Mouse (Mus musculus) lung, postnatal 36 days (tissue): ENCODE measurements around the gene Mthfd2.
"Not testable (repeated sequence)": the region's sequence is repeated elsewhere in the genome, so short reads cannot be mapped to it uniquely, and the experiment has no call there.

ENCODE experiments used
- DNase-seq: peaks from one replicate; pipeline ENCODE4 v3.0.0; 2022; ENCODE audit warnings: mixed read lengths

The Mthfd2 gene

DNA sequence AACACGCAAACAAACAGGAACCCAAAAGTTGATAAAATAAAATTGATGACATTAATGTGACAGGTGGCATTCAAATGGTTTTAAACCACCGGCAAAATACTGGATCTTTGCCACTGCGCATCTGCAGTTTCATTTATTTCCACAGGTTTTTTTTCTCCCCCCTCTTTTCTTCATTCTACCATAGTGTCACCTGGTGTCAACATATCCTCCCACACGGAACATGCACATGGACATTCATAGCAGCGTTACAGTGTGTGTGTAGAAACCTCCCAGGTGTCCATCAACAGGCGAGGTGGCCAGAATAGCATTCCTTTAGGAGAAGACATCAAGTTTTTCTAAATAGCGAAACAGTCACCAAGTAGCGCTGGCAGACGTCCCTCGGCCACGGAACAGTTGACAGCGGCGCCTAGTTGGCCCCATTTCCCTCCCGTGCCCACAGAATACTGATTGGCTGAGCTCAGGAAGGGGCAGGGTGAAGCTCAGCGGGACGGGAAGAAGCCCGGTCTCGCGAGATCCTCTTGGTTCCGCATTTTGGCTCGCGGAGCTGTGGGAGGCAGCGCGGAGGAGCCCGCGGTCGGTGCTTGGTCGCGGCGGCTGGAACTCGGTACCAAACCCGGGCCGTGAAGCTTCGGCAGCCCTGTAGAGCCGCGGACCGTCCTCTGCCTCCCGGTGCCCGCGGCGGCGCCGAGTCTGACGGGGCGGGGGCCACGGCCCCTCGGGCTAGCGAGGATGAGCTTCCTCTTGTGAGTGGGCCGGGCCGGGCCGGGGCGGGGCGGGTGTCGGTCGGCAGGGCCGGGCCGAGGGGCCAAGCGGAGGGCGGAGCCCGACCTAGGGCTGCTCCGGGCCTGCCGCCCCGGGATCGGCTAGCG is at the start of gene Mthfd2, which contains the start of gene Mob1a:
TSS of gene Mthfd2 (minus strand) at position 384 of the 869 bp plus-strand sequence.
TSS of gene Mob1a (plus strand) at position 492 of the 869 bp plus-strand sequence.
- peak; percentile 97 for DNase-seq

DNA sequence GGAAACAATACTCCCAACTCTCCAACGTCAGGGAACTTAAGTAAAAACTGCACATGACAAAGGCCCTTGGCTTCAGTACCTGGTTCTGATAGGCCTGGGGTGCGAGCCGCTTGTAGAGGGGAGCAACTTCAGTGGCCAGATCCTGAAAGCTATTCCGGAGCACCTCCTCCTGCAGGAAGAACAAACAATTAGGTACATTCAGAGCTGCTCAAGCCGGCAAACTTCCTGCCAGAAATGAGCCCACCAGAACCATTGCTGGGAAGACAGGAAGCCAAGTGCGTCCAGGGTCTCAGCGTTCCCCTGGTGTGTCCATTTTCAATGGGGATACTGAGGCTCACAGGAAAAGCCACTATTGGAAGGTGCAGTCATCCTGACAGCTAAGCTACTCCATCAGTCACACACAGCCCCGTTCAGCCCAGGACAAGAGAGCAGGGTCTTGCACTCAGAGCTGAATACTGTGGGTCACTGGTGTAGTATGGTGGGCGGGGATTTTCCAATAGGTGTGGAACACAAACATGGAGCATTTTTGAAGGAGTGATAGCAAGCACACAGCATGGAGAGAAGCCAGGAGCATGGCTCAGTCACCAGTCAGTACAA is 48.1 kb upstream of the Mthfd2 start:
- DNase-seq, result no peak

DNA sequence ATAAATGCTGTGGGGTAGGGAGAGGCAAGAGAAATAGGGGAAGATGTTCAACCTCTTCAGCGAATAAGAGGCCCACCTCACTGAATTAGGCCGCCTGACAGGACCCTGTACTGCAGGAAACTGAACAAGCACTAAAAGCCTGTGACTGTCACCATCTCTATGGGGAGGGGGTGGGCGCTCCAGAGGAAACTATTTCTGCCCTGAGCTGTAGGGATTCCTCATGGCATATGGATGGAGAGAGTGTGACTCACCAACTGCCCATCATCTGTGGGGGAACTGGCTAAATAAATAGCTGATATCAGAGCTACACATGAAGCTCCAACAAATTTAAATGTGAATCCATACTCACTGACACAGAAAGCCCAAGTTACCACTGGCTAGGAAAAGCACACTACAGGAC is 45.6 kb upstream of the Mthfd2 start:
- no peak for DNase-seq

DNA sequence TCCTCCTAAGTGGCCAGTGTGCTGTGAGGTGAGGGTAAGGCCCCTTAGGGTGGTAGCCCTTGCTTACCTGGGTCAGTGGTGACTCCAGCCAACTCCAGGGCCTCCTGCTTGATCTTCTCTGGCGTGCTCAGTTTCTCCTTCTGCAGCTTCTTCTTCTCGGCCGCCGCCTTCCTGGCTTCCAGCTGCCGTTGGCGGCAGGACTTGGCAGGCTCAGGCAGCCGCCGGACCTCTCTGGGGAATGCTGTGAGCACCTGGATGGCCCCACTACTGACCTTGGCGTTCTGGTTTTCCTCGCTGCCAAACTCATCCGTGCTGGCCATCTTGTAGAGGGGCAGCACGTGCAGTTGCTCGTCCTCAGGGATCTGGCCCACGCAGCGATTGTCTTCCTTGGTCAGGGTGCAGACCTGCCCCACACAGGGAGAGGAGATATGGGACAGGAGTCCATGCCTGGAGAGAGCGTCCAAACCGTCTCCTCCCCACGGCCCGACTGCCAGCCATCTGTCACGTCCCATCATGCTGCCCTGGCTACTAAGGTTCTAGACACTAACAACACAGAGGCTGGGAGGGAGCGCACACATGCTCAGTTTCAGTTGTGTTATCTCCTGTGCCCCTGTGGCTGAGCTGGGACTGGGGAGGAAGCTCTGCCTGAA is 44.7 kb upstream of the Mthfd2 start:
- DNase-seq, result no peak

DNA sequence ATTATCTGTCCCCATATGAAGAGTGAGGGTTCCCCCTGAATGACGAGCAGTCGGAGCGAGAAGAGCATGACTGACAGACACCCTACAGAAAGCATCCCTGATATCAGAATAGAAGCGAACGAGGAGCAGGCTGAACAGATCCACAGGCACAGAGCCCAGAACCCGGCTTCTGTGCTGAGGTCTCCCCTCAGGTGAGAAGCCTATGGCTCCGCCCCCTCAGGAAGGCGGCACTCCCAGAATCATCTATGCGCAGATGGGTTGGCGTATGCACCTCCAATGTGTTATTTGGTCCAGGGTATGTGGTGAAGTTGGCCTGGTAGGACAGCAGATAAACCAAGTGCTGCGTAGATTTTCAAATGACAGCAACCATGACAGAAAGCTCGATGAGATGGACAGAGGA is 37.4 kb upstream of the Mthfd2 start:
- DNase-seq, result no peak

DNA sequence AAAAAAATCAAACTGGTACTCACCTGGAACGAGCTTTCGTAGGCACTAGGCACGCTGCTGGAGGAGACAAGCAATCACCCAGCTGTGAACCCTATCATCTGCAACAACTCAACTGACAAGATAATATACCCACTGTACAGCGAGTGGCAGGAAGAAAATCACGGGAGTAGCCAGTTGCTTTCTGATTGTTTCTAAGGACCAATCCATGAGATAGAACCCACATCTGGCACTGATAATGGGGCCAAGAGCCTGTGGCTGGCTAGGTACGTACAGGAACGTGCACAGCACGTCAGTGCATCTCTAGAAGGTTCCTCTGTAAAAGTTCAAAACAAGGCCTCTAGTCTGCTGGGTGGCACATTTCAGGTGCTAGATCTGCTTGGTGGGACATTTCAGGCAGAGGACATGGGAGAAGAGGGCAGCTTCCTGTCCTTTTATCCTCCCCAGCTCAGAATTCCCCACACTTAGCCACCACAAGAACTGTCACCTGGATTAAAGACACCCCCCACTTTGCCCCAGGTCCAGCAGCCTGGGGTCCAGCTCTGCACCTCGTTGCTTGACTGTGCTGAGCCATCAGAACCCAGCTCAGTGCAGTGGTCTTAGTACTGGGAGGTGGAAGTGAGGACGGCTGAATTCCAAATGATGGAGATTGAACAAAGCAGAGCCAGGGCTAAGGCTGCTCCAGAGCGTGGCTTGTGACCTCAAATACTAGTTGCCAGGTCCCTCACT is 36.0 kb upstream of the Mthfd2 start:
- DNase-seq, result no peak

DNA sequence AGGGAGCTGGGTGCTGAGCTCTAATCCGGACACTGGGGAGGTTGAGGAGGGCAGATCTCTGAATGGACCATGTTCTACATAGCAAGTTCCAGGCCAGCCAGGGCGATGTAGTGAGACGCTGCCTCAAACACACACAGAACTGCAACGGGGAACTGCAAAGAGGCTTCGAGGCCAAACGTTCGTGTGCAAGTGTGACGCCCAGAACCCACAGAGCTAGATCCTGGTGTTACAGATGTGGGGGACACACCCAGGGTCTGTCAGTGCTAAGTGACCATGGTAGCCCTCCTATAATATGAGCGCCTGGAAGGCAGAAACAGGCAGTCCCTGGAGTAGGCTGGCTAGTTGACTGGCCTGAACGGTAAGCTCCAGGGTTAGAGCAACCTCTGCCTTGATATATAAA is 31.7 kb upstream of the Mthfd2 start:
- no peak for DNase-seq

DNA sequence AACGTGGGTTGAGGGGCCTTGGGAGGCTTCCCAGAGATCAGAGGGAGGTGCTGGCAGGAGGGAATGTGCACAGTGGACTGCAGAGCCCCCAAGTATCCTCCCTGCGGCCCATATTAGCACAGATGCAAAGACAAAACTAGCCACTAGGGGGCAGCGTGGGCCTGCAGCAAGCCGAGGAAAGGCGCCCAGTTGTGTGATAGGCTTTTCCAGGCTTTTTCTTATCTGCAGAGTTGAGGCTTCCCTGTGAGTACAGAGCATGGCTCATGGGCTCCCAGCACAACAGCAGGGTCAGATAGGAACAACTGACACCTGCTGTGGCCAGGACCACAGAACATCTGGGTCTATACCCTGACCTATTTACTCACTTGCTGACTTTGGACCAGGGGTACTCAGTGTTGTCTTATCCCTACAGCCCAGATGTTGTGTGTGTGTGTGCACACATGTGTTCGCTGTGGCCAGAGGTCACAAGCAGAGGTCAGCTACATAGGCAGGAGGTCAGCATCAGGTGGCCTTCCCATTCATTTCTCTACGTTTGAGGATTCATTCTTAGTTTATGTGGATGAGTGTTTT is 30.9 kb upstream of the Mthfd2 start:
- DNase-seq, result peak; percentile 88

DNA sequence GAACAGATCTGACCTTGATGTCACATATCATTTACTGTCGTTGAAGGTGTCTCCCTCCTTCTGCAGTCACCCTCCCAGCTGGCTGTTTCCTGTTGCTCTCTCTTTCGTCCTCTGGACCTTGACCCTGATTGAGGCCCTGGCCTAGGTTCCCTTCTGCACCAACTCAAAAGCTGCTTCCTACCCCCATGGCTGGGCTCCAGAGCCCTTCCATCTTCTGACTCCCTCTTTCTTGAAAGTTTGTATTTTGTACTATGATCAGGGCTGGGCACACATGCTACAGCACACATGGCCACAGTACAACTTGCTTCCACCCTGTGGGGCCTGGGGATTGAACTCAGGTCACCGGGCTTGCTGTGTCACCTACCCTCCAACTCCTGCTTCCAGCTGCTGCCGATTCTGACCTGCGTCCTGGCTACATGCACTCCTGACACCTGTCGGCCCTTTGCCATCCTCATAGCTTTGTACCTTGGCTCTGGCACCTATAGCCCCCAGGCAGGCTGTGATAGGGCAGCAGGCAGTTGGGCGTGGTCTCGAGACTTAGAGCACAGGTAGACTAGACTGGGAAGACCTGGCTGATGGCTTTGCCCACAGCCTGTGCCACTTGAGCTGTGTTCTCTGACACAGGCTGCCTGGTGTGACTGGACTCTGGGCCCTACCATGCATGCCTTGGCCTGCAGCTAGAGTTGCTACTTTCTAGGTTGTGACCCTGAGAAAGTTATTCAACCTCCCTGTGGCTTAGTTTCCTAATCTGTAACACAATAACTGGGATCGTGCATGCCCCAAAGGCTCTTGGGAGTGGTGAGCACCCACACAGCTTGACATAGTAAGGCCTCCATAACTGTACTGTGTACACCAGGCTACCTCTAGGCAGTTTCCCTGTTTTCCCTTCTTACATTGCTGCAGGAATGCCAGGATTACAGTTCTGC is 29.4 kb upstream of the Mthfd2 start:
- no peak for DNase-seq

DNA sequence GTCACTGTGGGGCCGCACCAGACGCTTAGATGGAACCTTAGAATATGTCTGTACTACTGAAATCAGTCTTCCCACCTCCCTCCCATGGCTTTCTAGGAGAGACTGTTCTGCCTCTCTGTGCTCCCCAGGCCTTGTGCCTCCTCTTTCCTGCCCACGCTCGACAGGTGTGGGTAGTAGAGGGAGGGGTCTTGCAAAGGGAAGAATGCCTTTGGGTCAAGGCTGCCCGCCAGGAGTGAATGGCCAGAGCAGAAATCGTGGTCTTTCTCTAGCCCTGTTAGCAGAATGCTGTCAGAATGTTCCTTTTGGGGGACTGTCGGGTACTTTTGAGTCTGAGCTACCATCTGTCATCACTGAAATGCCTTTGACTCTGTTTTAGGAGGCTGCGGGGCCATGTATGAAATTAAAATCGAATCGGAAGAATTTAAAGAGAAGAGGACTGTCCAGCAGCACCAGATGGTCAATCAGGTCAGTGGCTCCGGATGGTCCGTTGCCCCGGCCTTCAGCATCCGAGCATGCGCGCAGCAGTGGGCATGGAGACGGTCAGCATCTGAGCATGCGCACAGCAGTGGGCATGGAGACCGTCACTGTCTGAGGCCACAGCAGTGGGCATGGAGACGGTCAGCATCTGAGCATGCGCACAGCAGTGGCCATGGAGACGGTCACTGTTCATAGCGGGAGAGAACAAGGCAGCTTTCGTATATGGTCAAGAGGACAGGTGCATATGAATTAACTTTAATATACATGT is 27.1 kb upstream of the Mthfd2 start:
- DNase-seq, result no peak

DNA sequence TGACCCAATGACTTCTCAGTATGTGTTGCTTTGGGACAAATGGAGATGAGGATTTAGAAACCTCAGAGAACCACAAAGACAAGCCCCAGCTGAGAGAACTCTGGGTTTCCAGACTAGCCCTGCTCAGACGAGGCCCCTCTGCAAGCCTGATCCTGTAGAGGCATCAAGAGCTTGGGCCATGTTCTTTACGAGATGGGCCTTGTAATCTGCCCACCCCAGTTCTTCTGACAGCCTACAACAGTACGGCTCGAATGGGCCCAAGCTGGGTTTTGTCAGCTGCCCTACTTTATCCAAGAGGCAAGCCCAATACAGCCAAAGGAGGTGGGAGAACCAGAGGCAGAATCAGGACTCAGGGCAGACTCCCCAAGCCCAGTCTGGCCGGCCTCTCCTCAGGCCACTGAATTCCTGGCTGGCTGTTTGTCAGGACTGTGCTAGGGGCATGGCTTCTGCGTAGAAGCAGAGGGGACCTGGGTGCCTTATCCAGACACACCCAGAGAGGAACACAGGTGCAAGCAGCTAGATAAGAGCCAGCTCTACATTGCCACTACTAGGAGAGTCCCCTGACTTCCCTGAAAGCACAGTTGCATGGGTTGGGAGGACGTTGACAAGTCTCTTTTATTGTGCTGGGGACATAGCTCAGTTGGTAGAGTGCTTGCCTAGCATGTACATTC is 25.9 kb upstream of the Mthfd2 start:
- DNase-seq, result no peak

DNA sequence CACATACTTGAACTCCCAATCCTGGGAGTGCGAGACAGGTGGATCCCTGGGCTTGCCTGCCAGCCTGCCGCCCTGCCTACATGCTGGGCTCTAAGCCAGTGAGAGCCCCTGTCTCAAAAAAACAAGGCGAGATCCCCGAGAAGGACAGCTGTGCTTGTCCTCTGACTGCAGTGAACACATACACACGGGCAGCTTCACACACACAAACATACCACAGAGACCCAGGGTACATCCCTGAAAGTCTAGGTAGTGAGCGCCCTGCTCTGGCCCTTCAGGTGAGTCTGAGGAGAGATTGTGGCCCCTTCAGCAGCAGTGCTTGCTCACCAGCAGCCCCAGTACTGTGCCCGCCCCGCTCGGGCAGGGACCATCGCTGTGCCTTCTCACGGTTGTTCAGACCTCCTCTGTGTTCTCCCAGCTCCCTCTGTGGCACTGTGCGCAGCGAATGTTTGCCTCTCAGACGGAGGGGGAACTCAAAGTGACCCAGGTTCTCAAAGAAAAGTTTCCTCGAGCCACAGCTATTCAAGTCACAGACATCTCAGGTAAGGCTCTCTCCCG is 25.2 kb upstream of the Mthfd2 start:
- DNase-seq, result no peak

DNA sequence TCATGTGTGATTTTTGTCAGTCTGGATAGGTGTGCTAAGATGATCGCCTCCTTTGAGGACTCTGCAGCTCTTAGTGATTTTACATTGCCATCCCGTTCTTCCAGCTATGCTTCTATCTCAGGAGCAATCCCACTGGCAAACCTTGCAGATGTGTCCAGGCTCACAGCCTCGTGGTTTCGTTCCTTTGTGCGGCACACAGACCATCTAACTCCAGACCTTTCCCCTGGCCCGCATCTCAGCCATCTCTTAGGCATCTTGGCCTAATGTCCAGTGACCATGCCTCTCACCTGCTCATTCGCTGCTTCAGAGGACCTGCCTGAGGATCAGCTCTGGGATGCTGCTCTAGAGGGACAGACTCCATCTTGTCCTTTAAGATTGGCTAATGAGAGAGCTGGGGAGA is 24.5 kb upstream of the Mthfd2 start:
- no peak for DNase-seq

DNA sequence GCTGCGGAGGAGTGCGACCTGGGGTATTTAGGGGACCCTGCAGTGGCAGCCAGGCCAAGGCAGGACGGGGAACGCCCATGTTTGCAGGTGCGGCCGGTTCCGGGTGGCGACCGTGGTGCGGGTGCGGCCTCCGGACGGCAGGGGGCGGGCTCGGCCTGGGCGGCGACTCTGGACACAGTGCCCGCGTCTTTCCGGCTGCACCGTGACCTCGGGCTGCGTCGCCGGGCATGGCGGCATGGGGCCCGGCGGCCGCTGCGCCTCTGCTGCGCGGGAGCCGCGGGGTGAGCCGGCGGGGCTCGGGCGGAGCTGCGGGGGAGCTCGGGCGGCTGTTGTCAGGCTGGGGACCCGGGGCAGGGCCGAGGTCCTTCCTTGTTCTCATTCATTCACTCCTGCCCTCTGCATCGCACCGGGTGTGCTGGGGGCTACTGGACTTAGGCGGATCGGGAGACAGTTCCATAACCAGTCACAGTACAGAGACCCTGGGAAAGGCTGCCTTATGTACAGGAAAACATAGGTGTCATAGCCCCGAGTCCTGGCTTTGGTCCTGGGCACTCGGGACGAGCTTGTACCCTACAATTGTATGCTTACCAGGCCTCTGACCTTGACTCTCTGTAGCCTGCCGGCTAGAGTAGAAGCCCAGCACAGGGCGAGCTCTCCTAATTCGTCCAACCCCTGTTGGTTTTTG is 23.7 kb upstream of the Mthfd2 start:
- peak; percentile 91 for DNase-seq

DNA sequence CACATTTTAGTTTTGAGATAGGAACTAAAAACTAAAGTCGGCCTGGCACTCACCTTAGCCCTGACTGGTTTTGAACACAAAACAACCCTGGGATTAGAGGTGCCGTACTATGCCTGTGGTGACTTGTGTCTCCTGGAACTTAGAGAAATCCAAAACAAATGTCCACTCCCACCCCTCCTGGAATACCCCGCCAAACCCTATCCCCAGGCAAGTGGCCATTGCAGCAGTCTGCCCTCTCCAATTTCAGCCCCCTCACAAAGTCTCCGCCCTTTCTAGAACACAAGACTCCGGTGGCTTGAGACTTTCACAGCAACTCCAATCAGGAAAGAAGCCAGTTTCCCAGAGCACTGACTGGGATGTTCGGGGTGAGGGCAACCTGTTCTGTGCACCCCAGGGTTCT is 23.2 kb upstream of the Mthfd2 start, which contains the start of gene Bola3:
TSS of gene Bola3 (plus strand) at position 275 of the 400 bp plus-strand sequence.
- DNase-seq, result no peak

DNA sequence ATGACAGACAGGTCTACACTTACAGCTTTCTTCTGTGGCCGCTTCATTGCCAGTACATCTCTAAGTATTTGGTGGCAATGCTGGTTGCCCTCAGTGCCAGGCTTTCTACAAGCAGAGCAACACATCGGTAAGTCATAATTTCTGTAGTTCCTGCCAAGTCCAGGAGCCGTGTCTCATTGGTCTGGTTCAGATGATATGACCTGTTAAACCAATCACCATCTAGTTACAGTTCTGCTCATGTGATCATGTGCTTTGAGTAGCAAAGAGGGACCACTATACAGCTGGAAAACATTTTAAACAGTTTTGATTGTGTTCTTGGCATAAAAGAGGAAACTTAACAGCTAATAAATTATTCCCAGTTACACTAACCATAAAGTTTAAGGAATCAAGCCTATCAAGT is 22.2 kb upstream of the Mthfd2 start:
- DNase-seq, result no peak

DNA sequence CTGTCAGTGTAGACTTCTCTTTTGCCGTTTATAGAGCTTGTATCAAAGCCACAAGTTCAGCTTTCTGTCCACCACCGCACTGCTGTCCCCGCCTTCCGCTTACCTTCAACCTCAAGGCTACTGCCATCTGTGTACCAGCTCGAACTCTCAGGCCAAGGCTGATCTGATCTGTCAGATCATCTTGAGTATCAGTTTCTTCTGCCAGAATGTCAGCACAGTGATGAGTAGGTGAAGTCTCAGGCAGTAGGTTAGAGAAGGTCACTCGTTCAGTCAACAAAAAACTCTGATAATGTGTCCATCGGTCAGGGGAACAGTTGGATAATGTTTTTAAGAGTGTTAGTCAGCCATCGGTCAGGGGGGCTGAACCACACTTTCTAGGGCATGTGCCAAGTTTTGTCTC is 19.6 kb upstream of the Mthfd2 start:
- DNase-seq, result not testable (repeated sequence)

DNA sequence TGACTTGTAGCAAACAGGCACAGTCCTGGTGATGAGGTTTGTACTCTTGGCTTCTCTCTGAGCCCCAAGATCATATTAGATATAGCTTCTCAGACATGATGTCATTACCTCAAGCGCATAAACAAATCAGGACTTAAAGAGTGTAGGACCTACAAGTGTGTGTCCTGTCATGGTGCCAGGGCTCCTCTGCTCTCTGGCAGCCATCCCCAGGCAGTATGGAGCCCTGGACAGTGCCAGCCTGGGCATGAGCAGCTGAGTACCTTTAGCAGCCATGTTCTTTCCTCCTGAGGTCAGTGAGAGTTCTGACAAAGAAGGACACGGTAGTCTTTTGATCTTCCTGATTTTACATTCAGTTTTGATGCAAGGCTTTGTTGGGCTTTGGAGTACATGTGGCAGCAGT is 17.2 kb upstream of the Mthfd2 start:
- no peak for DNase-seq

DNA sequence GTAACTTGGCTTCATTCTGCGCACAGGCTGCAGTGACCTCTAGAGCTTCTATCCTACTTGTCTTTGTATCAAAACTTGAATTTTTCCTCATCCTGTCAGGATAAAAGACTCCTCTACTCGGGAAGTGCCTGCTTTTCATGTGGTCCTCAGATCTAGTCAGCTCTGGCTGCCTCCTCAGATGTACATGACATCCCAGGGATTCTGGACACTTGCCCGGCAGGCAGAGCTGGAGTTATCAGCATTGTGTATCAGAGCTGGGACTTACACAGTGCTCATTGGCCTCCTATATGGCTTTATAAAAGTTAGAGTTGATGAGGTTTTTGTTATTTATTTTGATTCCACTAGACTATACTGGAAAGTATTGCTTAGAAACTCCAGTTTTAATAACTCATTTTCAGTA is 15.7 kb upstream of the Mthfd2 start:
- no peak for DNase-seq
